Mouse (Mus musculus) urinary bladder, postnatal 4 days (tissue): Measurements from ENCODE around the gene Pnmal2.
A peak's percentile ranks its signal among the peaks of the same experiment; 100 is the strongest.
"Not testable (repeated sequence)": the region's sequence is repeated elsewhere in the genome, so short reads cannot be mapped to it uniquely, and the experiment has no call there.

ENCODE experiments used
- DNase-seq, 2 experiments: peaks; one replicate each; pipeline ENCODE4 v3.0.0; 2021 to 2022; ENCODE audit warnings: low spot score in 2 of 2

Pnmal2 gene

GRCm38 (mm10) chr7:16944808-16945315 is 380 bp downstream of the Pnmal2 start:
- DNase-seq: no peak

- no peak for DNase-seq
Measured at GRCm38 (mm10) chr7:16945419-16945818, 937 bp downstream of the Pnmal2 start.

DNA sequence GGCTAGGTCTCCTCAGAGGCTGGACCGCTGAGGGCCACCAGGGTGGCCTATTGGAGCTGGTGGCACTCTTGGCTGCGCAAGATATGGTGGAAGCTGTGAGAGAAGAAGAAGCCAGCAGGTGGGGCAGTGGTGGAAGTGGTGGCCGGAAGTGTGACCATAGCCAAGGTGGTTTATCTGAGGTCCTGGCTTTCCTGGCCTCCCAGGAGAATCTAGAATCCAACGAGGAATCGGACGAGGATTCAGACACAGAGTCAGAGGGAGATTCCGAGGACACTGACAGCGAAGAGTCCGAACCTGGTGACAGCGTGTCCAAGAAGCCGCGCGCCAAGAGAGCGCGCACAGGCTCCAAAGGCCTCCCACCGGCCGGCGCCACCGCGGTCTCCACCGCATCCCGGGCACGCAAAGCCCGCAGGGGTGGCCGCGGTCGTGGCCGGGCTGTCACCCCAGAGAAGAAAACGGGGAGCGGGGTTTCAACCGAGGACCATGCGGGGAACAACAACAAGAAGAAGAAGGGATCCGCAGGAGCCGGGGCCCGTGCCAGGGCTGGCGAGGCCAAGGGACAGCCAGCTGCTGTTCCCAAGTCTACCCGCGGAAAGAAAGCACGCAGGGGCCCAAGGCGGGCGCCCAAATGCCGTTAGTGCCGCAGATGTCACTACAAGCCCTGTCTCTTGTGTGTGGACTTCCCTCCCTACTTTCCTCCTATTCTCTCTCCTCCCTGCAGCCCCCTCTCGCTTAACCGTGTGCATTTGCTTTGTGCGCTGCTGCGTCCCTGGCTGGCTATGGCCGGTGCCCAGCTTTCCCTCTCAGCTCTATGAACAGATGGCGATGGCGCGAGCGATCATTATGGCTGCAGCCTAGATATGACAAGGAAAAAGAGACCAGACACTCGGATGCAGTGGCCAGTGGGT is 2.2 kb downstream of the Pnmal2 start:
- DNase-seq: no peak

GRCm38 (mm10) chr7:16947349-16947895 is 2.9 kb downstream of the Pnmal2 start:
- DNase-seq: no peak

GRCm38 (mm10) chr7:16947959-16948361 is 3.5 kb downstream of the Pnmal2 start:
- DNase-seq: peak in 1 of 2 experiments; percentile 36

DNA sequence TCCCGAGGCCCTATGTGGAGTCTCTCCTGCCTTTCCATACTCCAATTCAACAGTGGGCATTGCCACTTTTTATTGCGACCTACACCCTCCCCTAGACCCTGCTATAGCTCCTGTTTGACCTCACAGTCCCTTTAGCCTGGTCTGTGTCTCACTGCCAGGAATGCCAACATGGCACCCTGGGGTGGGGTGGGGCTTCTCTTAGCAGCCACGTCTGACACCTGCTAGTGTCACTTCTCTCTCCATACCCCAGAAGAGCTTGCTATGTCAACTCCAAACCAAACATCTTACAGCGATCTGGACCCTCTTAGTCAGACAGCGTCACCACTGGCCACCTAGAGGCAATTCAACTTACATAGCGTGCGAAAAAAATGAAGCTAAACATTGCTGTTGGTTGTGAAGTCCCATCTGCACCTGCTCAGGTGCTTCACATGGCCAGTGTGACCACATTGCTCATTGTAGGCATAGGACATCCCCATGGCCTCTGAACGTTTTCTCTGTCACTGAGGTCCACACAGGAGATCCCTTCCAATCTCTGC is 4.5 kb downstream of the Pnmal2 start:
- DNase-seq: no peak

GRCm38 (mm10) chr7:16949908-16950841 is 5.7 kb downstream of the Pnmal2 start:
- peak in 1 of 2 experiments; percentile 62 for DNase-seq

GRCm38 (mm10) chr7:16950861-16951635 is 6.6 kb downstream of the Pnmal2 start:
- peak; percentile 73 to 81 for DNase-seq

DNA sequence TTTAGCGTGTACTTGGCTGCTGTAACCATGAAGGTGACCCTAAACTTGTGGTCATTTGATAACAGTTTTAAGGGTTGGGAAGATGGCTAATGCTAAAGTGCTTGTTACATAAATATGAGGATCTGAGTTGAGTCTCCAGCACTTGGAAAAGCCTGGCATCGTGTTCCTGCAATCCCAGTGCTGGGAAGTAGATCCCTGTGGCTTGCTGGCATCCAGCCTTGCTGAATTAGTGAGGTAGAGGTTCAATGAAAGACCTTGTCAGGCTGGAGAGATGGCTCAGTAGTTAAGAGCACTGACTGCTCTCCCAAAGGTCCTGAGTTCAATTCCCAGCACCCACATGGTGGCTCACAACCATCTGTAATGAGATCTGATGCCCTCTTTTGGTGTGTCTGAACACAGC is 9.3 kb downstream of the Pnmal2 start:
- not testable (repeated sequence) for DNase-seq

DNA sequence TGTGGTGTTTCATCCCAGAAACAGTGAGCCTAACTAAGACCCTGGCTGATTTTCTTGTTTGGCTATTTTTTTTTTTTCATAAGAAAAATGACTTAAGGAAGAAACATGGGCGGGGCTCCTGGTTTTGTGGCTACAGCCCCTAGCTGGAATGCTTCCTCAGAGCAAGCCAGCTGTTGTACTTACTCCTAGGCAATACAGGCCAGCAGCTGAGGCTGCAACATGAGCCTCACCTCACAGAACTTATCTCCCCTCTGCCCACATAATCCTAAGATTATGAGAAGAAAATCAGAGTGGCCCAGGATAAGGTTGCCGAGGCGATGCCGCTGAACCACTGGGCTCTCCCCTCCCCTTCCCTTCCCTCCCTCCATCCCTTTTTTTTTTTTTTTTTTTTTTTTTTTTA is 11.2 kb downstream of the Pnmal2 start:
- no peak for DNase-seq

DNA sequence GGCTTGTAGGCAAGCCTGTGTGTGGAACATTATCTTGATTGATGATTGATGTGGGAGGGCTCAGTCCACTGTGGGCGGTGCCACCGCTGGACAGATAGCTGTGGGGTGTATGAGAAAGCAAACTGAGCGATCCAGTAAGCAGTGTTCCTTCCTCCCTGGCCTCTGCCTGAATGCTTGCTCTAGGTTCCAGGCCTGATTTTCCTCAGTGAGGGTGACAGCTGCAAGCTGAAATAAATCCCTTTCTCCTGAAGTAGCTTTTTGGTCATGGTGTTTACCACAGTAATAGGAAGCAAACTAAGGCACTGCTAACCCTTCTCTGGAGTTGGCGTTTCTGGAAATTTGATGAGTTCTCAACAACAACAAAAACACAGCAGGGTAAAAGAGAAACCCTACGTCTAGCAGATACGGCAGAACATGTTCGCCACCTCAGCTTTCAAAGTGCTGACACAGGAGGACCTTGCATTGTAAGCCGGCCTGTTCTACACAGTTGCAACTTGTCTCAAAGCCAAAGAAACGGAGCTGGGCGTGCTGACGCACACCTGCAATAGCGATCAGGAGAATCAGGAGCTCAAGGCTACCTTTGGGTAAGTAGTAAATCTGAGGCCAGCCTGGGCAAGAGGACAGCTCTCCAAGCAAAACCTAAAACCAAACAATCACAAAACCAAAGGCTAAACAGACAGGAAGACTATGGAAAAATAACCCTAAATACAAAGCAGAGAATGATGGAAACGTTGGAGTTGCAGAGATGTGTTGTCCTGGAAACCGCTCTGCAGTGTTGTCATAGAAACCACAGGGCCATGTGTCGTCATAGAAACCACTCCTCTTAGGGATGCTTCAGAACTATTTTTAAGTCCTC is 12.2 kb downstream of the Pnmal2 start:
- no peak for DNase-seq

DNA sequence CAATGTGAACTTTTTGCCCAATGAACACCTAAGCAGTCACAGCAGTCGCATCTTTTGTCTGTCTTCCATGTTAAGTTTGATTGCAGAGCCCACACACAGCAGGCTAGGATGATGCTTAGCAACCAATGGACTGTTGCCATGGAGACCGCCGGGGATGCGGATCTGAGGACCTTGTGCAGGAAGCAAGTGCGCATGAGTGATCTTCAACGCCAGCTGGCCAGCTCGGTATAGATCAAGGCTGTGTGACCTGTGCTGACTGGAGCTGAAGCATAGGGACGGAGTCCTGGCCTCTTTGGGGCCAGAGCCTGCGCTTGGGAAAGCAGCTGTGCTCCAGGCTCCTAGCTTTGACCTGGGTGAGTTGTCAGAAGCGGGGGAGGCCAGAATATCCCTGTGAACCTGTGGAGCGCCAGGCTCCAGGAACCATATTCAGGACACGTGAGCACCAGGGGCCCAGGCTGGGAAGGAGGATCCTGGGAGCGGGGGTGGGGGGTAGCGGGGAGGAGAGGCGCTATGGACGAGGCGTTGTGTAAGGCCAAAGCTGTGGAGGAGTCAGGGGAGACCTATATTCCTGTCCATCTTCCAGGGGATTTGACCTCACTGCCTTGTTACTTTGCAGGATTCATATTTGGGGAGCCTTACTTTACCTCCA is 15.2 kb downstream of the Pnmal2 start, which contains the start of gene Pnmal1:
Gene Pnmal1, plus strand, starts transcription at position 141 of the 649 bp plus-strand sequence.
- peak in 1 of 2 experiments; percentile 68 for DNase-seq

DNA sequence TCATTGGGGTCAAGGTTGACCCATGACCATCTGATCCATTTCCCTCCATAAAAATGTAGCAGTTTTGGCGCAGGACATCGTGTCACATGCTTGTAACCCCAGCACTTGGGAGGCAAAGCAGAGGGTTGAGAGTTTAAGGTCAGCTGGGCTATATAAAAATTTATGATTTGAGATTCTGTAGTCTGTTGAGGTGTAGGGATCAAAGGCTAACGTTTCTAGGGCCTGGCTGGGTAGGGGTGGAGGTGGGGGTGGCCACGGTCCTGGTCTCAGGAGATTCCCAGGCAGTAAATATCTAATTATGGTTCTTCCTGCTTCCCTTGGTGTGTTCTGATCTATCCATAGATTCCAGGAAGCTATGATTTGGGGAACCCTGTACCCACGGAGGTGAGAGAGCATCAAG is 17.2 kb downstream of the Pnmal2 start:
- no peak for DNase-seq

DNA sequence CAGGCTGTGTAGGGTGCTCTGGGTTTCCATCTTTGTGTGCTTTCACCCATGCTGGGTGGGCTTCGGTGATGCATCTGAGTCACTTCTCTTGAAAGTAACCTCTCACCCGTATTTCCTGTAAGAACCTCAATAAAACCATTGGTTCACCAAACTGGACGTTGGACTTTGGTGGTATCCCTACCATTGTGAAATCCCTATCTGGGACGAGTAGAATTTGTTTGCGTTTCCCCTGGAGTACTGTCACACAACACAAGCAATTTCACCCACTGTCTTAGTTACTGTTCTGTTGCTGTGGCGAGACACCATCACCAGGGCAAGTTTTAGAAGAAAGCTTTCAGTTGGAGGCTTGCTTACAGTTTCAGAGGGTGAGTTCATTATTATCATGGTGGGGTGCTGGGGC is 23.9 kb downstream of the Pnmal2 start:
- DNase-seq: no peak

DNA sequence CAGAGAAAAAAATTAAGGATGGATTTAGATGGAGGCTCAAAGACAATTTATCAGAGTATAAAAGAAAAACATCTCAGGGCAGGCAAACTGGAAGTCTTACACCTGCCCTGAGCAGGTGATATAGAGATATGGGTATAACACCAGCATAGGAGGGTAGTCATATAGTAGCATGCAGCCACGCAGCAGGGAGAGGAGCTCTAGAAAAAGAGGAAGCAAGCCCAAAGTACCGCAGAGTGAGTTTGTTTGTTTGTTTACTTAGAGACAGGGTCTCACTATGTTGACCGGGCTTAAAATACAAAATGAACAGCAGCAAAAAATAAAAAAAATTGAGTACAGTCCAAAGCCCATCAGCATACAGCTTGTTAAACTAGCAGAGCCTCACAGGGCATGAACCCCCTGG is 26.7 kb downstream of the Pnmal2 start:
- DNase-seq: no peak

DNA sequence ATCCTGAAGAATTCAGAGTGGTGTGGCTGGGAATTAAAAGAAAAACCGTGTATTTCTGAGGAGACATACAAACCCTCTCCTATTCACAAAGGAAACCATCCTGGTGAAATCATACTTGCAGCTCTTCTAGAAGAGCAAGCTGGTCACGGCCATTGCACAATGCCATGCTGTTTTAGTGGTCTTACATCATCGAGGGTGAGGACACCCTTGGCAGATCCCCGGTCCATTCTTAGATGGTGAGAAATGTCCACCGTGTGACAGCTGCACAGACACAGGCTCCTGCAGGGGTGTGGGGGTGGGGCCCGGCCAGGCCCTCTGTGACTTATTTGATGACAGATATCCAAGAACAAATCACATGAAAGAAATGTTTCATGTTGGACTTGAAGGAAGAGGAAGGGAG is 29.5 kb downstream of the Pnmal2 start:
- no peak for DNase-seq

- no peak for DNase-seq
Measured at GRCm38 (mm10) chr7:16976298-16976697, 31.8 kb downstream of the Pnmal2 start.

GRCm38 (mm10) chr7:16978173-16978572 is 33.7 kb downstream of the Pnmal2 start:
- no peak for DNase-seq

GRCm38 (mm10) chr7:16978593-16978992 is 34.1 kb downstream of the Pnmal2 start:
- no peak for DNase-seq
